Mouse (Mus musculus) lung, adult 2 months (tissue): ENCODE results near the gene Rpl41.

Experiments used
- CTCF ChIP-seq: fragments of 200-500 bp; IDR thresholded peaks from 2 replicates; pipeline ENCODE4 v1.5.1; 2011; ENCODE audit warnings: mild to moderate bottlenecking, low read length, control low read depth; ENCODE audit not compliant: insufficient read depth
- POLR2A ChIP-seq: fragments of 200-500 bp; IDR thresholded peaks from 2 replicates; pipeline ENCODE4 v1.6.1; 2011; ENCODE audit warnings: low read depth, mild to moderate bottlenecking, control low read depth, low read length, borderline replicate concordance; ENCODE audit errors: extremely low read depth

DNA sequence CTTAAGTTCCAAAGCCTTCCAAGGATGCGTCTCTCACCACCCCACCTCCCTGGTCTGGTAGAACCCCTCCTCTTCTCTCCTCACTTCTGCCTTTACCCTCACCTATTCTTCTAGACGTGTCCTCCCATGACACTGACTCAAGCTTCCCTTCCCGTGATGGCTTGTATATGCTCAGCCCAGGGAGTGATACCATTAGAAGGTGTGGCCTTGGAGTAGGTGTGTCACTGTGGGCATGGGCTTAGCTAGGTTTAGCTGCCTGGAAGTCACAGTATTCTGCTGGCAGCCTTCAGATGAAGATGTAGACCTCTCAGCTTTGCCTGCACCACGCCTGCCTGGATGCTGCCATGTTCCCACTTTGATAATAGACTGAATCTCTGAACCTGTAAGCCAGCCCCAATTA is 34.1 kb downstream of the Rpl41 start:
- TF ChIP-seq CTCF: no peak
- TF ChIP-seq POLR2A: no peak
